Mouse (Mus musculus) frontal cortex, postnatal 10 days (tissue): ENCODE results near the gene Tmem145.
"Not testable (repeated sequence)": the region's sequence is repeated elsewhere in the genome, so short reads cannot be mapped to it uniquely, and the experiment has no call there.

ENCODE experiments used
- DNase-seq, 2 experiments: peaks; one replicate each; pipeline ENCODE4 v3.0.0; 2022; ENCODE audit warnings: low spot score in 2 of 2, mixed read lengths in 1 of 2

The Tmem145 gene

GRCm38 (mm10) chr7:25317446-25317999, 11.6 kb downstream of the Tmem145 start:
- DNase-seq = no peak

GRCm38 (mm10) chr7:25322058-25322484, 16.2 kb downstream of the Tmem145 start:
- no peak for DNase-seq

GRCm38 (mm10) chr7:25323219-25323618, 17.3 kb downstream of the Tmem145 start:
- no peak for DNase-seq

DNA sequence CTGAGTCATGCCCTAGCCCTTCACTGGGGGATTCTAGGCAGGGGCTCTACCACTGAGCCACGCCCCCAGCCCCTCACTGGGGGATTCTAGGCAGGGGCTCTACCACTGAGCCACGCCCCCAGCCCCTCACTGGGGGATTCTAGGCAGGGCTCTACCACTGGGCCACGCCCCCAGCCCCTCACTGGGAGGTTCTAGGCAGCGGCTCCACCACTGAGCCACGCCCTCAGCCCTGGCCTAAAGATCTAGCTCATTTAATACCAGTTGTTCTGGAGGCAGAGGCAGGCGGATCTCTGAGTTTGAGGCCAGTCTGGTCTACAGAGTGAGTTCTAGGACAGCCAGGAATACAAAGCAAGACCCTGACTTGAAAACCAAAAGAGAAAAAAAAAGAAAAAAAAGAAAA, 19.5 kb downstream of the Tmem145 start:
- DNase-seq = not testable (repeated sequence)

DNA sequence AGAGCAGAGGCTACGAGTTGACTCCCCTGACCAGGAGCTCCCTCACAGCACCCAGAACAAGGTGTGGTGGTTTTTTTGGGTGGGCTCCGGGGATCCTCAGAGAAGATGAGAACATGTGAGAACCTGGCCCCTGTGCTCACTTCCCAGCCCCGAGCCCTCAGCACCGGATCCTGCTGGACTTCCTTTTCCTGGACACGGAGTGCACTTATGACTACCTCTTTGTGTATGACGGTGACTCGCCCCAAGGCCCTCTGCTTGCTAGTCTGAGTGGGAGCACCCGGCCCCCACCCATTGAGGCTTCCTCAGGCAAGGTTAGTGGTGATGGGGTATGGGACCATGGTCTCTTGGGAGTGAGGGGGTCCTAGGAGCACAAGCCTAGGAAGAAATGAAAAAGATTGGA, 20.3 kb downstream of the Tmem145 start:
- DNase-seq = no peak

- DNase-seq = peak; percentile 49 to 61
Observed at GRCm38 (mm10) chr7:25333596-25334307, 27.8 kb downstream of the Tmem145 start.

DNA sequence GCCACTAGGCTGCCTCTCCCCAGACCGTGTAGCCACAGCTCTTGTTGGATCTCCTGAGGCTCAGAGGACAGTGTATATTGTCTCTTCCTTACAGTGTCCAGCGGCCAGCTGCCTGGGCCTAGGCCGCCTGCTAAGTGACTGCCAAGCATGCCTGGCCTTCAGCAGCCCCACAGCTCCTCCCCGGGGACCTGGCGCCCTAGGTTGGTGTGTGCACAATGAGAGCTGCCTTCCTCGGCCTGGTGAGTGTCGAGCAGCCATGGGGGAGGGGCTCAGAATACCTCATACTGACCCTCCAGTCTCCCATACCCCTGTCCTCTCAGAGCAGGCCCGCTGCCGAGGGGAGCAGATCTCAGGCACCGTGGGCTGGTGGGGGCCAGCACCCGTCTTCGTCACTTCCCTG, 28.6 kb downstream of the Tmem145 start:
- DNase-seq = no peak

DNA sequence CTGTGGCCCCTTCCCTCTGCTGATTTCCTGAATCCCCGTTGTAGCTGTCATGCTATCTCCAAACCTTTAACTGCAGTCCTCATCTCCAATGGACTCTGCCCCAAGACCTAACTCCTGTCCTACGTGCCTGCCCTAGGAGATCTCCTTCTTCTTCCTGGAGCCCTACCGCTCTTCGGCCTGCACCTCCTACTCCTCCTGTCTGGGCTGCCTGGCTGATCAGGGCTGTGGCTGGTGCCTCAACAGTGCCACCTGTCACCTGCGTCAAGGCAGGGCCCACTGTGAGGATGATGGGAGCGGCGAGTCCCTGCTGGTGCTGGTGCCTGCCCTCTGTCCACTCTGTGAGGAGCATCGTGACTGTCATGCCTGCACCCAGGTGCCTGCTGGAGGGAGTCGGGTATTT, 33.4 kb downstream of the Tmem145 start:
- DNase-seq = no peak

DNA sequence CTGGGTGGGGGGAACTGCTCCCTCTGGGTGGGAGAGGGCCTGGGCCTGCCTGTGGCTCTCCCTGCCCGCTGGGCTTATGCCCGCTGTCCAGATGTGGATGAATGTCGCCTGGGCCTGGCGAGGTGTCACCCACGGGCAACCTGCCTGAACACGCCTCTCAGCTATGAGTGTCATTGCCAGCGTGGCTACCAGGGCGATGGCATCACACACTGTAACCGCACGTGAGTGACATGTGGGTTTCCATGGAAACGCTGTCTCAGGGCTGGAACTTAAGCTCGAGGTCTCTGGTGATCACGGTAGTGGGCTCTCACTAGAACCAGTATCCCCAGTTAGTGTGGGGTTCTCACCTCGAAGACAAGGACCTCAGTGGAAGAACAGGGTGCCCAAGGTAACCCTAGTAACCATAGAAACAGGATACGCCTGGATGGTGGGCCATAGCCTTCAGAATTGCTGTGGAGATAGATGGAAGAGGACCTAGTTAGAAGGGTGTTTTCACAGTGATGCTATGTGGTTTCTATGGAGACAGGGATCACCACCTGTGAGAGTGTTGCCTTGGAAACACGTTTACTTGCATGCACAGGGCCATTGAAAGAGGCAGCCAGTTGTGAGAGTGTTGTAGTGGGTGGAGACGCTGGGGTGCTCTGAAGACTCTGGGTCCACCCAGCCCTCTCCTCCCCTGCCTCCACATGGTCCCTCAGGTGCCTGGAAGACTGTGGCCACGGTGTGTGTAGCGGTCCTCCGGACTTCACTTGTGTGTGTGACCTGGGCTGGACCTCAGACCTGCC, 35.3 kb downstream of the Tmem145 start:
- peak in 1 of 2 experiments; percentile 58 for DNase-seq

GRCm38 (mm10) chr7:25348861-25349260, 43.0 kb downstream of the Tmem145 start:
- no peak for DNase-seq

DNA sequence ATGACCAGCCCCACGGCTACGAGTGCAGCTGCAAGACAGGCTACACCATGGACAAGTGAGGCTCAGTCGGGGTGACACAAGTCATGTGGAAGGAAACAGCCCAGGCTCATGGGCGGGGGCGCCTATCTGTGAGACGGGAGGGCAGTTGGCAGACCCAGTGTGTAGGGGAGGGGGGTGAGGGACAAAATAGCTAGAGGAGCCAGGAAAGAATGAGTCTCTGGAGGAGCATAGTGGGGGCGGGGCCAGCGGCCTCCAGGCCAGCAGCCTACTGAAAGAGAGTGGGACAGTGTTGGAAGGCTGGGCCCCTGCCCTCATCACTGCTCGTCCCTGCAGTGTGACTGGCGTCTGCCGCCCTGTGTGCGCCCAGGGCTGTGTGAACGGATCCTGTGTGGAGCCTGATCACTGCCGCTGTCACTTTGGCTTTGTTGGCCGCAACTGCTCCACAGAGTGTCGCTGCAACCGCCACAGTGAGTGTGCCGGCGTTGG, 52.9 kb downstream of the Tmem145 start:
- DNase-seq = no peak

DNA sequence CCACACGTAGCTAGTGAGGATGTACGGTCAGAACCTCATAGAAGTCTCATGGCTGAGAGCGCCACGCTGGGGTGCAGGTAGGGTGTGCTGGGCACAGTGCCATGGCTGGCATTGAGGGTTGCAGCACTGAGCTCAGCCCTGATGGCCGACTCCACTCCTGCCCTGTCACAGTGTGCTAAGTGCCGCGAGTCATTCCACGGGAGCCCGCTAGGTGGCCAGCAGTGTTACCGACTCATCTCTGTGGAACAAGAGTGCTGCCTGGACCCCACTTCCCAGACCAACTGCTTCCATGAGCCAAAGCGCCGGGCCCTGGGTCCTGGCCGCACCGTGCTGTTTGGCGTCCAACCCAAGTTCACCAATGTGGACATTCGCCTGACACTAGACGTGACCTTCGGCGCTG, 57.2 kb downstream of the Tmem145 start:
- DNase-seq = no peak

GRCm38 (mm10) chr7:25363632-25364031, 57.7 kb downstream of the Tmem145 start:
- no peak for DNase-seq
